Mouse (Mus musculus) heart, embryonic 10.5 days (tissue): ENCODE measurements around the gene Borcs7. TPM values are rescaled to one million over a fixed set of nuclear protein-coding genes. Genes with fewer than 3 reads are reported as not detected.
A peak's percentile ranks its signal among the peaks of the same experiment; 100 is the strongest.

Experiments
- DNase-seq: peaks from one replicate; pipeline ENCODE4 v3.0.0-alpha.2; 2017; ENCODE audit warnings: low spot score
- H3K27ac ChIP-seq: fragments of 300-500 bp; sonication (generic); 2 replicates; pipeline ENCODE4 v1.5.1; 2016; ENCODE audit warnings: mild to moderate bottlenecking
- H3K27me3 ChIP-seq: fragments of 300-500 bp; sonication (generic); 2 replicates; pipeline ENCODE4 v1.6.1; 2016; ENCODE audit warnings: mild to moderate bottlenecking; ENCODE audit not compliant: poor library complexity, insufficient read depth, severe bottlenecking
- H3K36me3 ChIP-seq: fragments of 300-500 bp; sonication (generic); 2 replicates; pipeline ENCODE4 v1.6.1; 2016; ENCODE audit warnings: mild to moderate bottlenecking, moderate library complexity
- H3K4me1 ChIP-seq: fragments of 300-500 bp; sonication (generic); 2 replicates; pipeline ENCODE4 v1.6.1; 2016; ENCODE audit warnings: mild to moderate bottlenecking
- H3K4me3 ChIP-seq: fragments of 300-500 bp; sonication (generic); 2 replicates; pipeline ENCODE4 v1.5.1; 2016; ENCODE audit warnings: mild to moderate bottlenecking, moderate library complexity
- H3K9me3 ChIP-seq: fragments of 300-500 bp; sonication (generic); 2 replicates; pipeline ENCODE4 v1.6.1; 2016; ENCODE audit warnings: mild to moderate bottlenecking, moderate library complexity
- WGBS: fragments of 180-500 bp; shearing (Covaris S2); methylation state at CpG from one replicate; pipeline ENCODE4 v1.1.7; 2016; 5-methylcytosine and 5-hydroxymethylcytosine counted together
- polyA plus RNA-seq: library from polyadenylated mRNA; unstranded; fragments of >200 nt; fragmentation: Nextera tagmentation; extraction: Ambion mirVana; gene quantifications from 2 replicates; pipeline ENCODE4 v1.2.1, GENCODE M21; 2016

The Borcs7 gene
- polyA plus RNA-seq, 1 experiment from 2014 or later, result 13.7 TPM

- Histone ChIP-seq H3K9me3 (no peaks in the 10 kb centered on the region), H3K27me3 (no peaks in the 10 kb centered on the region), H3K27ac (no peak overlapping the region), H3K4me3 (no peak overlapping the region), H3K36me3 (peaks cover 74% of the 10 kb centered on the region), H3K4me1 (peaks cover 26% of the 10 kb centered on the region)
- no peak for DNase-seq
- WGBS, result 94% methylated on average over 14 of the region's 14 CpGs
Observed at GRCm38 (mm10) chr19:46653616-46654235, 36.0 kb upstream of the Borcs7 start.

- Histone ChIP-seq H3K27me3 (no peaks in the 10 kb centered on the region), H3K4me1 (peaks cover 45% of the 10 kb centered on the region), H3K4me3 (no peak overlapping the region), H3K27ac (no peak overlapping the region), H3K9me3 (no peaks in the 10 kb centered on the region), H3K36me3 (peaks cover 64% of the 10 kb centered on the region)
- DNase-seq, result no peak
- 87% methylated on average over 10 of the region's 10 CpGs for WGBS
Observed at GRCm38 (mm10) chr19:46655626-46656025, 34.1 kb upstream of the Borcs7 start.

GRCm38 (mm10) chr19:46656151-46656840, 33.4 kb upstream of the Borcs7 start:
- no peak overlapping the region for H3K4me3 ChIP-seq
- H3K4me1 ChIP-seq, result peaks cover 52% of the 10 kb centered on the region
- 89% methylated on average over 21 of the region's 21 CpGs for WGBS
- H3K36me3 ChIP-seq, result peaks cover 64% of the 10 kb centered on the region
- no peaks in the 10 kb centered on the region for H3K27me3 ChIP-seq
- no peaks in the 10 kb centered on the region for H3K9me3 ChIP-seq
- DNase-seq, result no peak
- peak overlapping the region; percentile 1; the same call in 1 of the 2 replicates for H3K27ac ChIP-seq

- Histone ChIP-seq H3K9me3 (no peaks in the 10 kb centered on the region), H3K4me3 (no peak overlapping the region), H3K27ac (no peak overlapping the region), H3K27me3 (no peaks in the 10 kb centered on the region), H3K36me3 (peaks cover 56% of the 10 kb centered on the region), H3K4me1 (peaks cover 61% of the 10 kb centered on the region)
- WGBS, result 87% methylated on average over 3 of the region's 3 CpGs
- DNase-seq, result no peak
Observed at GRCm38 (mm10) chr19:46657339-46658020, 32.2 kb upstream of the Borcs7 start.

GRCm38 (mm10) chr19:46658348-46658747, 31.4 kb upstream of the Borcs7 start:
- DNase-seq, result no peak
- Histone ChIP-seq H3K4me1 (peaks cover 65% of the 10 kb centered on the region), H3K27ac (no peak overlapping the region), H3K27me3 (no peaks in the 10 kb centered on the region), H3K4me3 (no peak overlapping the region), H3K36me3 (peaks cover 47% of the 10 kb centered on the region), H3K9me3 (no peaks in the 10 kb centered on the region)
- WGBS, result 94% methylated on average over 7 of the region's 7 CpGs

- H3K27ac ChIP-seq, result peak overlapping the region; percentile 22; the same call in 1 of the 2 replicates
- WGBS, result 64% methylated on average over 9 of the region's 9 CpGs
Observed at GRCm38 (mm10) chr19:46658851-46659250, 30.9 kb upstream of the Borcs7 start.

GRCm38 (mm10) chr19:46661511-46661910, 28.2 kb upstream of the Borcs7 start:
- WGBS, result 57% methylated on average over 4 of the region's 4 CpGs
- Histone ChIP-seq H3K4me3 (no peak overlapping the region), H3K36me3 (peaks cover 15% of the 10 kb centered on the region), H3K4me1 (peaks cover 60% of the 10 kb centered on the region), H3K9me3 (no peaks in the 10 kb centered on the region), H3K27ac (no peak overlapping the region), H3K27me3 (no peaks in the 10 kb centered on the region)
- no peak for DNase-seq

More at GRCm38 (mm10) chr19:46658851-46659250, 30.9 kb upstream of the Borcs7 start:
- no peaks in the 10 kb centered on the region for H3K27me3 ChIP-seq
- H3K4me1 ChIP-seq, result peaks cover 65% of the 10 kb centered on the region
- H3K36me3 ChIP-seq, result peaks cover 42% of the 10 kb centered on the region
- no peak for DNase-seq
- no peaks in the 10 kb centered on the region for H3K9me3 ChIP-seq
- H3K4me3 ChIP-seq, result no peak overlapping the region

GRCm38 (mm10) chr19:46662214-46662613, 27.5 kb upstream of the Borcs7 start:
- 78% methylated on average over 8 of the region's 8 CpGs for WGBS
- peak overlapping the region; percentile 39; the same call in 1 of the 2 replicates for H3K27ac ChIP-seq

GRCm38 (mm10) chr19:46662784-46663183, 26.9 kb upstream of the Borcs7 start:
- peaks cover 5% of the 10 kb centered on the region for H3K36me3 ChIP-seq
- peak overlapping the region; percentile 39; the same call in 1 of the 2 replicates for H3K27ac ChIP-seq
- no peaks in the 10 kb centered on the region for H3K9me3 ChIP-seq
- no peaks in the 10 kb centered on the region for H3K27me3 ChIP-seq
- H3K4me3 ChIP-seq, result no peak overlapping the region
- WGBS, result 80% methylated on average over 6 of the region's 6 CpGs
- H3K4me1 ChIP-seq, result peaks cover 59% of the 10 kb centered on the region
- DNase-seq, result no peak

More at GRCm38 (mm10) chr19:46662214-46662613, 27.5 kb upstream of the Borcs7 start:
- Histone ChIP-seq H3K4me3 (no peak overlapping the region), H3K36me3 (peaks cover 8% of the 10 kb centered on the region), H3K4me1 (peaks cover 54% of the 10 kb centered on the region), H3K9me3 (no peaks in the 10 kb centered on the region), H3K27me3 (no peaks in the 10 kb centered on the region)
- no peak for DNase-seq

- 68% methylated on average over 7 of the region's 7 CpGs for WGBS
- no peak overlapping the region for H3K27ac ChIP-seq
- peaks cover 57% of the 10 kb centered on the region for H3K4me1 ChIP-seq
- DNase-seq, result no peak
- no peak overlapping the region for H3K4me3 ChIP-seq
- H3K36me3 ChIP-seq, result no peaks in the 10 kb centered on the region
- no peaks in the 10 kb centered on the region for H3K9me3 ChIP-seq
- no peaks in the 10 kb centered on the region for H3K27me3 ChIP-seq
Observed at GRCm38 (mm10) chr19:46665474-46665873, 24.2 kb upstream of the Borcs7 start.

GRCm38 (mm10) chr19:46667300-46667699, 22.4 kb upstream of the Borcs7 start:
- H3K27me3 ChIP-seq, result peaks cover 8% of the 10 kb centered on the region; the same call in 1 of the 2 replicates
- H3K36me3 ChIP-seq, result no peaks in the 10 kb centered on the region
- H3K9me3 ChIP-seq, result no peaks in the 10 kb centered on the region
- 48% methylated on average over 11 of the region's 11 CpGs for WGBS
- H3K27ac ChIP-seq, result no peak overlapping the region
- no peak overlapping the region for H3K4me3 ChIP-seq
- no peak for DNase-seq
- peaks cover 48% of the 10 kb centered on the region for H3K4me1 ChIP-seq

GRCm38 (mm10) chr19:46668263-46668662, 21.4 kb upstream of the Borcs7 start:
- Histone ChIP-seq H3K9me3 (no peaks in the 10 kb centered on the region), H3K27me3 (peaks cover 12% of the 10 kb centered on the region; the same call in 1 of the 2 replicates), H3K36me3 (no peaks in the 10 kb centered on the region), H3K27ac (0 out of 2 replicates have a peak overlapping the region, but pooled peaks have one; percentile 14), H3K4me3 (no peak overlapping the region), H3K4me1 (peaks cover 42% of the 10 kb centered on the region)
- DNase-seq, result no peak
- 86% methylated on average over 10 of the region's 10 CpGs for WGBS

- H3K27ac ChIP-seq, result no peak overlapping the region
- no peak for DNase-seq
- WGBS, result 36% methylated on average over 5 of the region's 5 CpGs
Observed at GRCm38 (mm10) chr19:46669802-46670201, 19.9 kb upstream of the Borcs7 start.

More at GRCm38 (mm10) chr19:46669802-46670201, 19.9 kb upstream of the Borcs7 start:
- peaks cover 12% of the 10 kb centered on the region; the same call in 1 of the 2 replicates for H3K27me3 ChIP-seq
- no peak overlapping the region for H3K4me3 ChIP-seq
- H3K4me1 ChIP-seq, result peaks cover 42% of the 10 kb centered on the region
- no peaks in the 10 kb centered on the region for H3K36me3 ChIP-seq
- no peaks in the 10 kb centered on the region for H3K9me3 ChIP-seq
